Mouse (Mus musculus) large intestine, adult 2 months (tissue): ENCODE results near the gene Plxna4. TPM values are rescaled to one million over a fixed set of nuclear protein-coding genes. Genes with fewer than 3 reads are reported as not detected.

Experiments used
- DNase-seq: peaks from one replicate; pipeline ENCODE4 v3.0.0-alpha.2; 2012; ENCODE audit warnings: low read depth, low spot score
- WGBS: fragments of 180-500 bp; shearing (Covaris S2); methylation state at CpG from one replicate; pipeline ENCODE4 v1.1.7; 2018; 5-methylcytosine and 5-hydroxymethylcytosine counted together
- polyA plus RNA-seq: library from polyadenylated mRNA; depleted of rRNA; stranded (reverse); fragments of >200 nt; gene quantifications from 2 replicates; pipeline ENCODE4 v1.2.3, GENCODE M21; 2012

Plxna4 gene
- polyA plus RNA-seq, 1 experiment, result 0.46 TPM

DNA sequence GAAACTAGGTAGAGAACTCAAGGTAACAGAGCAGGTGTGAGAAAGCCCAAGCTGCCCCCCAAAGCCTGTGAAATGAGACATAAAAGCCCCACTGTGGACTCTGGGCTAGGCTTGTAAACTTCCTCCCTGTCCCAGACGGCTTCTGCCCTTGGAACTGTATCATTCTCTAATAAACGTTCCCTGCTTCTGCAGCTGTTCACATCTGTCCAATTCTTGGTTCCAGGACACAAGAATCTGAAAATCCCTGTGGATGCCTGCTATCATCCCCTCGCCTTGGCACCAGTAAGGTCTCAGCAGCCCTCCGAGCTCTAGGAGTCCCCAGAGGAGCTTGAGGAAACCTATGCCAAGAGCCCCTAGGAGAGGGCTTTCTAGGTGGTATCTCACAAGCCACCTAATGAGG is 383.7 kb downstream of the Plxna4 start:
- WGBS, result 56% methylated on average over 4 of the region's 4 CpGs
- DNase-seq, result no peak

DNA sequence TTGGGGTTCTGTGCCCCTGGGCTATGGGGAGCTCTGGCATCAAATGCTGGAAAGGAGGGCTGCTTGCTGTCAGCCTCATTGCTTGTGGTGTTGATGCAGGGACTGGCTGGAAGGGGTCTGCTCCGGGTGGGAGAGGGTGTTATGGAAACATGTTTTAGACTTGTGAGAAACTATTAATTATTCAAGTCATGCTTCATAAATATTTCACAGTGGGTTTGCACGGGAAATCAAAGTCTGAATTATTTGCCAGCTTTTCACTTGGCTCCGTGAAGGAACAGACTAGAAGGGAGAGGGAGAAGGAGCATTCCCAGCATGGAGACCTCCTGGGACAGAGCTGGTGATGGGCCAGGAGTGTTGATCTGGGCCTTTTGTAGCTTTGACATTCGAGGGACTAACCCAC is 384.6 kb downstream of the Plxna4 start:
- 43% methylated on average over 4 of the region's 4 CpGs for WGBS
- no peak for DNase-seq

- 70% methylated on average over 1 of the region's 1 CpGs for WGBS
- no peak for DNase-seq
Measured at GRCm38 (mm10) chr6:32202664-32203192, 385.3 kb downstream of the Plxna4 start.

DNA sequence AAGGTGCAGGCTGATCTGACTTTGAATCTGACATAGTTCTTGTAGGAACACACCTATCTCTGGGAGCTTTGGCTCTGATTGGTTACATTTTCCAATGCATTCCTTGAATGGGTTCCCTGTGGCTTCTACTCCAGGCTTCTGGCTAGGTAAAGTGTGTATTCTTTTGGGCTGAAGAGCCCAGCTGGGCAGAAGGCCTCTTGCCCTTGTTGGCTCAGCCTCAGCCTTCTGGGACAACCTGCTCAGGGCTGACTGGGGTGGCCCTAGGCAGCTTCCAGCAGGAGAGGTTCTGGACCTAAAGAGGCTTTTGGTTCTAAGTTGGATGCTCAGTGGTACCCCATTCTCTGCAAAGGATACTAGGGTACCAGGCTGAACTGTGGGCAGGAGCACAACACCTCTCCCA is 386.5 kb downstream of the Plxna4 start:
- DNase-seq, result no peak

DNA sequence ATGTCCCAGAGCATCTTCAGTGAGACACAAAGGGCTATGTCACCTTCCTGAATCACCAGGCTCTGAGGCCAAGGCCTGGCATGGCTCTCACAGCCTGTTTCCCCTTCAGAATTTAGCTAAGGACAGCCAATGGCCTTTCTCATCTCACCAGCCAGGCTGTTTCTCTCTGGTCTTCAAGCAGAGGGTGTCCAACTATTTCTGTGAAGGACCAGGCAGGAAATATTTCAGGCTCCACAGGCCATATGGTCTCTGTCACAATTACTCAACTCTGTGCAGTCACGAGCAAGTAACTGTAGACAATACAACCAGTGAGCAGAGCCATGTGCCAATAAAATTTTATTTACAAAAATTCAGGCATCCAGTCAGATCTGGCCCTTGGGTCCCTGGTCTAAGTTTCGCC is 388.4 kb downstream of the Plxna4 start:
- WGBS, result 49% methylated on average over 2 of the region's 2 CpGs
- no peak for DNase-seq

DNA sequence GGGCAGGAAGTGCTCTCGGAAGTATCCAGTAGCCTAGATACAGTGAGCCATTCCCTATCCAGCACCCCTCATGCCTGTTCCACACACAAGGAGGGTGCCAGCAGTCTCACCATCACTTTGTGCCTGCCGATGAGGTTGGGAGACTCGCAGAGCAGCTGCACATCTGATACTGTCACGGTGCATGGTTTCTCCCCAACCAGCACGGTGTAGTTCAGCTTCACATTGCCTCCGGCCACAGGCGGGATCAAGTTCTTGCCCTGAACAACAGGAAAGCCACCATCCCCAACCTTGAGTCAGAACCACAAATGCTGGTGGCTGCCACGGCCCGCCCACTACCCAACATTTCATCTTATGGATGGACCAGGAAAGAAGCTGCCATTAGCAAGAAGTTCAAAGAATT is 391.1 kb downstream of the Plxna4 start:
- DNase-seq, result no peak
- WGBS, result 83% methylated on average over 9 of the region's 9 CpGs

DNA sequence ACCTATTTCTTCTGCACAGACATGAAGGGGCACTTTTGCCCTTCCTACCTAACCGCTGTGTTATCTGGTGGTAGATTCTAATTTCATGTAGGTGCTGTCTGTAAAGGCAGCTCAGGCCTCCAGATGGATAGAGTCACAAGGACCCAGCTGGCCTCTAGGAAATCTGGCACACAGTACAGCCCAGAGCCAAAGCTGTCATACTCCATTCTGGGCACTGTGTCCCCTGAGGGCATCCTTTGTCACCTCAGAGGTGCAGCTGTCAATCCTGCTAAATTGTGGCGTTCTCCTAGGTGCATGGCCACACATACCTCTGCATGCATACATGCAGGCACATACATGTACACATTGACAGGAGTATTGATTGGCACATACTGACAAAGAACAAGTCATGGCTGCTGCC is 394.9 kb downstream of the Plxna4 start:
- DNase-seq, result no peak
- 93% methylated on average over 2 of the region's 2 CpGs for WGBS

DNA sequence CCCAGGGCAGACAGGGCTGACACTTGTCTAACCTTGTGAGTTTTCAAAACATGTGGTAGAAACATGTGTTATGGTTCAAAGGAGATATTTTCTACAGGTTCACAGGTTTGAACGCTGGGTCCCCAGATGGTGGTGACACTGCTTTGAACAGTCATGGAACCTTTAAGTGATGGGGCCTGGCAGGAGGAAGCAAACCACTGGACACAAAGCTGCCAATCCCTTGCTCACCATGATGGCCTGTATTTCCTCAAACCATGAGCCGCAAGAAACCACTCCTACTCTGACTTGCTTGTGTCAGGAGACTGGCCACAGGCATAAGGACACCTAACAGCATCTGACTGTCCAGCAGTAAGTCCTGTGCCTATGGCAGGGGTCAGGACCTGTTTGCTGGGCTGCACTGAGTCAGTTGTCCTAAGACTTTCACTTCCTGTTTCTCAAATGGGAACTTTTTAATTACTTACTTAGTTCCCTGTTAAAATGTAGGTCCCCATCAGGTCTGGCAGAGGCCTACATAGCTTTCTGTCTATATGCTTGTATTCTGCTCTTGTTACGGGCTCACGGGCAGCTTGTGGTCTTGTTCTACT is 403.5 kb downstream of the Plxna4 start:
- WGBS, result 94% methylated on average over 4 of the region's 4 CpGs
- no peak for DNase-seq

DNA sequence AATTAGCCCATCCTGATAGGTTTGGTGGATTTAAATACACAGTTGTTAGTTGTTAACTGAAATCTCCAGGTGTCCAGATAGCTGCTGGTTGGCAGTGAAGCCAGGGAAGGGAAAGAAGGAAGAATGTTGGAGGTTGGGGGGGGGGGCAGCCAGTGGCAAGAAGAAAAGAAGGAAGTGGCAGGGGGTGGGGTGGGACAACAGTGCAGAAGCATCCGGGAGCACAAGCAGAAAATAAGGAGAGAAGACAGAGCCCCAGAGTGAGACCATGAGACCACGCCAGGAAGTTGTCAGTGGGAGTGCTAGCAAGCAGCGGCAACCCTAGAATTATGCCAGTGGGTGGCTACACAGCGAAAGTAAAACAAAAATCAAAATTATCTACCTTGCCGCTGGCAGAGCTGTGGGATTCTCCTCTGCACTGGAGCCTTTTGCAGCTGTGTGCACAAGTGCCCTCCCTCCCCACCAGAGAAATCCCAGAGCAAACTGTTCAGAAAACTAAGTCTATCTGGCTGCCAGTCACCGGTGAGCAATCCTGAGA is 404.3 kb downstream of the Plxna4 start:
- 71% methylated on average over 6 of the region's 6 CpGs for WGBS
- no peak for DNase-seq

DNA sequence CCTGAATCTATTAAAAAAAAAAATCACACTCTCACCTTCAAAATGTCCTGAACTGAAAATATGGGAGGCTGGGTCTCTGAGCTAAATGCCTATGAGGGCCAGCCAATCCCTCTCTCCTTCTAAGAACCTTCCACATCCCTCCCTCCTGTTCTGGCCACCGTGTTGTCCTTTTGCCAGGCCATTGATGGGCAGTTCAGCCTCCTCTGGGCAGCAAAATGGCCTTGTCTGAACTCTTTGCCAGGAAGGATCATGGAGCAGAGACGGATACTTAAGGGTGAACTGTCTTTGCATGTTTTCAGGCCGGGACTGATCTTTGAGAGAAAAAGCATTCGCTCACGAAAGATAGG is 408.0 kb downstream of the Plxna4 start:
- DNase-seq, result no peak
- WGBS, result 80% methylated on average over 5 of the region's 5 CpGs

GRCm38 (mm10) chr6:32179346-32180011 is 408.5 kb downstream of the Plxna4 start:
- WGBS, result 89% methylated on average over 2 of the region's 2 CpGs
- no peak for DNase-seq

- WGBS, result 68% methylated on average over 3 of the region's 3 CpGs
- DNase-seq, result no peak
Measured at GRCm38 (mm10) chr6:32177905-32178304, 410.1 kb downstream of the Plxna4 start.

GRCm38 (mm10) chr6:32167725-32168124 is 420.3 kb downstream of the Plxna4 start:
- DNase-seq, result no peak
- 63% methylated on average over 1 of the region's 1 CpGs for WGBS

DNA sequence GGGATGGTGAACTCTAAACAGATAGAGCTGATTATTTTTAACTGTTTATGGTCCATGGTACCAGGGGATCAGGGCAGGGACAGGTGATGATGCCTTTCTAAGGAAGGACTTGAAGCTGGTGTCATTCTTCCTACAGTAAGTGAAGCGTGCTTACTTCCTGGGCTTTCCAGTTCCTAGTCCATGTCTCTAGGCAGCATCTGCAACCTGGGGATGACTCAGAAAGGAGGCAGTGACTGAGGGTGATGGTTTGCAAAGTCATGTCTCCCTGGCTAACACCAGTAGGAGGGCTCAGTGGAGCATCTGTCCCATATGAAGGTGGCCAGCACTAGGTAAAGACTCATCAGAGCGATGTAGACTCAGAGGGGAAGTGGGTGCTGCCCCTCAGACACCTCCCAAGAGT is 427.6 kb downstream of the Plxna4 start:
- WGBS, result 46% methylated on average over 2 of the region's 2 CpGs
- no peak for DNase-seq

- no peak for DNase-seq
- 33% methylated on average over 4 of the region's 4 CpGs for WGBS
Measured at GRCm38 (mm10) chr6:32159931-32160330, 428.1 kb downstream of the Plxna4 start.

- DNase-seq, result no peak
- 72% methylated on average over 1 of the region's 1 CpGs for WGBS
Measured at GRCm38 (mm10) chr6:32158347-32158746, 429.6 kb downstream of the Plxna4 start.

GRCm38 (mm10) chr6:32153170-32153569 is 434.8 kb downstream of the Plxna4 start:
- DNase-seq, result no peak
- WGBS, result 86% methylated on average over 4 of the region's 4 CpGs

GRCm38 (mm10) chr6:32150836-32151235 is 437.2 kb downstream of the Plxna4 start:
- WGBS, result 76% methylated on average over 4 of the region's 4 CpGs
- DNase-seq, result no peak

GRCm38 (mm10) chr6:32144771-32145170 is 443.2 kb downstream of the Plxna4 start:
- DNase-seq, result no peak
- WGBS, result 73% methylated on average over 4 of the region's 4 CpGs

DNA sequence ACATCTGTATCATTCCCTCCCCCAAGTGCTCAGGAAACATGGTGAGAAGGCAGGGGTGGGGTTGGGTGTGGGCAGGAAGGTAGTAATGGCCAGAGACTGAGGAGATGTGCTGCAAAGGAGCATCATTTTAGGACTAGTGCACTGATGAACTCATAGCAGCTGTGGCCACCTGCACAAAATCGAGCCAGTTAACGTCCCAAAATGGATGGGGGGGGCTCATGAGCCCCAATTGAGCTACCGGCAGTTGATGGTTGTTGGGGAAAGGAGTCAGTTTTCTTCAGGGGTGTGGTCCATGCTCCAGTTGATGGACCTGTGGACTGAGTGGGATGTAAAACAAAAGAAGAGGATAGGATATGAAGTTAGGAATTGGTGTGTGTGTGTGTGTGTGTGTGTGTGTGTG is 448.5 kb downstream of the Plxna4 start:
- 45% methylated on average over 3 of the region's 3 CpGs for WGBS
- no peak for DNase-seq

DNA sequence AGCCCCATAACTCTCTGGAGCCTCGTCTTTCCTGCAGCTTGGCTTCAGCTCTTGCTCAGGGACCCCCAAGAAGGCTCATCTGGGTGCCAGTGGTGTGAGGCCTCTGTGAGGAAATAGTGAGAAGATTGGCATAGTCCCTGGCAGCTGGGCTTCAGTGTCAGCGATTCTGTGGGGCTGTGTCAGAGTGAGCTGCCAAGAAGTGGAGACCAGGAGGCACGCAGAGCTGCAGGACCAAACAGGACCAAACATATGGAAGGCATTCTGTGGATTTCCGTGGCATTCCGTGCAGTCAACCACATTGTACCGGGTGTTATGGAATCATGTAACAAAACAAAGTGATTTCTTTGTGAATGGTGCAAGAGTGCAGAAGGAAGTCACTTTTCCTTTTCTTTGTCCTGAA is 461.1 kb downstream of the Plxna4 start:
- WGBS, result 56% methylated on average over 6 of the region's 6 CpGs
- DNase-seq, result no peak
